Mouse (Mus musculus) heart, embryonic 10.5 days (tissue): ENCODE data around the gene Zfp866. TPM values are rescaled to one million over a fixed set of nuclear protein-coding genes. Genes with fewer than 3 reads are reported as not detected.
A peak's percentile ranks its signal among the peaks of the same experiment; 100 is the strongest.

Experiments used
- DNase-seq: peaks from one replicate; pipeline ENCODE4 v3.0.0-alpha.2; 2017; ENCODE audit warnings: low spot score
- H3K27ac ChIP-seq: fragments of 300-500 bp; sonication (generic); 2 replicates; pipeline ENCODE4 v1.5.1; 2016; ENCODE audit warnings: mild to moderate bottlenecking
- H3K27me3 ChIP-seq: fragments of 300-500 bp; sonication (generic); 2 replicates; pipeline ENCODE4 v1.6.1; 2016; ENCODE audit warnings: mild to moderate bottlenecking; ENCODE audit not compliant: poor library complexity, insufficient read depth, severe bottlenecking
- H3K36me3 ChIP-seq: fragments of 300-500 bp; sonication (generic); 2 replicates; pipeline ENCODE4 v1.6.1; 2016; ENCODE audit warnings: mild to moderate bottlenecking, moderate library complexity
- H3K4me1 ChIP-seq: fragments of 300-500 bp; sonication (generic); 2 replicates; pipeline ENCODE4 v1.6.1; 2016; ENCODE audit warnings: mild to moderate bottlenecking
- H3K4me3 ChIP-seq: fragments of 300-500 bp; sonication (generic); 2 replicates; pipeline ENCODE4 v1.5.1; 2016; ENCODE audit warnings: mild to moderate bottlenecking, moderate library complexity
- H3K9me3 ChIP-seq: fragments of 300-500 bp; sonication (generic); 2 replicates; pipeline ENCODE4 v1.6.1; 2016; ENCODE audit warnings: mild to moderate bottlenecking, moderate library complexity
- WGBS: fragments of 180-500 bp; shearing (Covaris S2); methylation state at CpG from one replicate; pipeline ENCODE4 v1.1.7; 2016; 5-methylcytosine and 5-hydroxymethylcytosine counted together
- polyA plus RNA-seq: library from polyadenylated mRNA; unstranded; fragments of >200 nt; fragmentation: Nextera tagmentation; extraction: Ambion mirVana; gene quantifications from 2 replicates; pipeline ENCODE4 v1.2.1, GENCODE M21; 2016

Gene Zfp866
- polyA plus RNA-seq, 1 experiment from 2014 or later, result 26.4 TPM

GRCm38 (mm10) chr8:69794096-69794495, 3.1 kb upstream of the Zfp866 start:
- Histone ChIP-seq H3K4me1 (peaks cover 13% of the 10 kb centered on the region), H3K36me3 (peaks cover 59% of the 10 kb centered on the region), H3K4me3 (no peak overlapping the region), H3K27ac (no peak overlapping the region), H3K27me3 (no peaks in the 10 kb centered on the region), H3K9me3 (no peaks in the 10 kb centered on the region)
- 94% methylated on average over 3 of the region's 3 CpGs for WGBS
- DNase-seq, result no peak

- H3K9me3 ChIP-seq, result no peaks in the 10 kb centered on the region
- H3K27ac ChIP-seq, result no peak overlapping the region
- H3K27me3 ChIP-seq, result no peaks in the 10 kb centered on the region
- no peak for DNase-seq
- no peak overlapping the region for H3K4me3 ChIP-seq
- peaks cover 13% of the 10 kb centered on the region for H3K4me1 ChIP-seq
- WGBS, result 96% methylated on average over 4 of the region's 4 CpGs
- peaks cover 55% of the 10 kb centered on the region for H3K36me3 ChIP-seq
These were observed 2.7 kb upstream of the Zfp866 start for GRCm38 (mm10) chr8:69793666-69794065.

- under 1% methylated on average over 48 of the region's 48 CpGs for WGBS
- no peak for DNase-seq
These were observed 564 bp upstream of the Zfp866 start for GRCm38 (mm10) chr8:69791415-69792068.

GRCm38 (mm10) chr8:69790364-69790763, 614 bp downstream of the Zfp866 start:
- Histone ChIP-seq H3K4me1 (peaks cover 13% of the 10 kb centered on the region), H3K4me3 (peak overlapping the region; percentile 97), H3K27me3 (no peaks in the 10 kb centered on the region), H3K36me3 (peaks cover 22% of the 10 kb centered on the region), H3K27ac (peak overlapping the region; percentile 96), H3K9me3 (no peaks in the 10 kb centered on the region)
- WGBS, result 29% methylated on average over 11 of the region's 11 CpGs
- DNase-seq, result no peak

More at GRCm38 (mm10) chr8:69791415-69792068, 564 bp upstream of the Zfp866 start:
- peaks cover 13% of the 10 kb centered on the region for H3K4me1 ChIP-seq
- peak overlapping the region; percentile 97 for H3K4me3 ChIP-seq
- no peaks in the 10 kb centered on the region for H3K9me3 ChIP-seq
- H3K36me3 ChIP-seq, result peaks cover 34% of the 10 kb centered on the region
- H3K27me3 ChIP-seq, result no peaks in the 10 kb centered on the region
- H3K27ac ChIP-seq, result peak overlapping the region; percentile 96

GRCm38 (mm10) chr8:69789731-69790130, 1.2 kb downstream of the Zfp866 start:
- H3K36me3 ChIP-seq, result peaks cover 16% of the 10 kb centered on the region
- DNase-seq, result no peak
- H3K27ac ChIP-seq, result peak overlapping the region; percentile 96; the same call in 1 of the 2 replicates
- H3K4me3 ChIP-seq, result peak overlapping the region; percentile 97; the same call in 1 of the 2 replicates
- peaks cover 13% of the 10 kb centered on the region for H3K4me1 ChIP-seq
- no peaks in the 10 kb centered on the region for H3K27me3 ChIP-seq
- no peaks in the 10 kb centered on the region for H3K9me3 ChIP-seq
- 62% methylated on average over 5 of the region's 5 CpGs for WGBS

- H3K27ac ChIP-seq, result no peak overlapping the region
- H3K4me1 ChIP-seq, result peaks cover 13% of the 10 kb centered on the region
- H3K36me3 ChIP-seq, result peaks cover 9% of the 10 kb centered on the region
- no peak overlapping the region for H3K4me3 ChIP-seq
- no peak for DNase-seq
- WGBS, result 84% methylated on average over 5 of the region's 5 CpGs
- H3K9me3 ChIP-seq, result no peaks in the 10 kb centered on the region
- no peaks in the 10 kb centered on the region for H3K27me3 ChIP-seq
These were observed 1.9 kb downstream of the Zfp866 start for GRCm38 (mm10) chr8:69789105-69789504.

- no peak overlapping the region for H3K27ac ChIP-seq
- no peak overlapping the region for H3K4me3 ChIP-seq
- no peaks in the 10 kb centered on the region for H3K9me3 ChIP-seq
- H3K27me3 ChIP-seq, result no peaks in the 10 kb centered on the region
- H3K4me1 ChIP-seq, result peaks cover 17% of the 10 kb centered on the region
- no peak for DNase-seq
- 52% methylated on average over 11 of the region's 12 CpGs for WGBS
- H3K36me3 ChIP-seq, result no peaks in the 10 kb centered on the region
These were observed 13.9 kb downstream of the Zfp866 start for GRCm38 (mm10) chr8:69777111-69777510.

GRCm38 (mm10) chr8:69775149-69775534, 15.8 kb downstream of the Zfp866 start:
- peak overlapping the region; percentile 78 for H3K4me3 ChIP-seq
- H3K9me3 ChIP-seq, result no peaks in the 10 kb centered on the region
- WGBS, result 47% methylated on average over 2 of the region's 2 CpGs
- H3K27ac ChIP-seq, result peak overlapping the region; percentile 97; the same call in 1 of the 2 replicates
- peaks cover 22% of the 10 kb centered on the region for H3K4me1 ChIP-seq
- H3K36me3 ChIP-seq, result peaks cover 9% of the 10 kb centered on the region; the same call in 1 of the 2 replicates
- DNase-seq, result no peak
- no peaks in the 10 kb centered on the region for H3K27me3 ChIP-seq

- WGBS, result under 1% methylated on average over 41 of the region's 41 CpGs
These were observed 16.4 kb downstream of the Zfp866 start, which contains the start of gene Gm20422 for GRCm38 (mm10) chr8:69774503-69775148. Gene Gm20422 (minus strand): TSS chr8:69774886.

GRCm38 (mm10) chr8:69772106-69772505, 18.9 kb downstream of the Zfp866 start:
- no peak for DNase-seq
- Histone ChIP-seq H3K9me3 (no peaks in the 10 kb centered on the region), H3K27ac (no peak overlapping the region), H3K4me3 (no peak overlapping the region), H3K4me1 (peaks cover 22% of the 10 kb centered on the region), H3K36me3 (peaks cover 37% of the 10 kb centered on the region), H3K27me3 (no peaks in the 10 kb centered on the region)
- WGBS, result 82% methylated on average over 2 of the region's 2 CpGs

More at GRCm38 (mm10) chr8:69774503-69775148, 16.4 kb downstream of the Zfp866 start, which contains the start of gene Gm20422:
- H3K4me1 ChIP-seq, result peaks cover 22% of the 10 kb centered on the region
- H3K4me3 ChIP-seq, result peak within 1 kb of the TSS; percentile 78
- no peaks in the 10 kb centered on the region for H3K27me3 ChIP-seq
- H3K27ac ChIP-seq, result peak within 1 kb of the TSS; percentile 97
- peak; percentile 98 for DNase-seq
- H3K9me3 ChIP-seq, result no peaks in the 10 kb centered on the region
- H3K36me3 ChIP-seq, result peaks cover 12% of the 10 kb centered on the region

- peaks cover 22% of the 10 kb centered on the region for H3K4me1 ChIP-seq
- H3K27me3 ChIP-seq, result no peaks in the 10 kb centered on the region
- peaks cover 46% of the 10 kb centered on the region for H3K36me3 ChIP-seq
- no peak overlapping the region for H3K27ac ChIP-seq
- WGBS, result 91% methylated on average over 9 of the region's 9 CpGs
- no peak for DNase-seq
- no peak overlapping the region for H3K4me3 ChIP-seq
- peaks cover 3% of the 10 kb centered on the region for H3K9me3 ChIP-seq
These were observed 19.8 kb downstream of the Zfp866 start for GRCm38 (mm10) chr8:69771221-69771620.

GRCm38 (mm10) chr8:69761814-69762445, 29.0 kb downstream of the Zfp866 start:
- H3K4me3 ChIP-seq, result no peak overlapping the region
- peaks cover 76% of the 10 kb centered on the region for H3K36me3 ChIP-seq
- H3K4me1 ChIP-seq, result no peaks in the 10 kb centered on the region
- H3K27ac ChIP-seq, result no peak overlapping the region
- 87% methylated on average over 4 of the region's 4 CpGs for WGBS
- DNase-seq, result no peak
- H3K27me3 ChIP-seq, result no peaks in the 10 kb centered on the region
- peaks cover 11% of the 10 kb centered on the region for H3K9me3 ChIP-seq

GRCm38 (mm10) chr8:69758316-69758715, 32.7 kb downstream of the Zfp866 start:
- no peak overlapping the region for H3K4me3 ChIP-seq
- DNase-seq, result no peak
- H3K27me3 ChIP-seq, result no peaks in the 10 kb centered on the region
- WGBS, result 93% methylated on average over 5 of the region's 5 CpGs
- H3K36me3 ChIP-seq, result peaks cover 59% of the 10 kb centered on the region
- H3K9me3 ChIP-seq, result no peaks in the 10 kb centered on the region
- no peaks in the 10 kb centered on the region for H3K4me1 ChIP-seq
- no peak overlapping the region for H3K27ac ChIP-seq
